Mouse (Mus musculus) urinary bladder, postnatal 0 days (tissue): ENCODE measurements around the gene Acly. TPM values are rescaled to one million over a fixed set of nuclear protein-coding genes. Genes with fewer than 3 reads are reported as not detected.

Experiments
- microRNA-seq: library from miRNA; unstranded; fragments of <30 nt; microRNA quantifications from one replicate; pipeline ENCODE4, GENCODE M21; 2016
- polyA plus RNA-seq: library from polyadenylated mRNA; unstranded; fragments of >200 nt; fragmentation: Nextera tagmentation; extraction: Ambion mirVana; gene quantifications from 2 replicates; pipeline ENCODE4 v1.2.1, GENCODE M21; 2015

Acly gene
- 81.8 and 108 TPM in 2 replicates for polyA plus RNA-seq

DNA sequence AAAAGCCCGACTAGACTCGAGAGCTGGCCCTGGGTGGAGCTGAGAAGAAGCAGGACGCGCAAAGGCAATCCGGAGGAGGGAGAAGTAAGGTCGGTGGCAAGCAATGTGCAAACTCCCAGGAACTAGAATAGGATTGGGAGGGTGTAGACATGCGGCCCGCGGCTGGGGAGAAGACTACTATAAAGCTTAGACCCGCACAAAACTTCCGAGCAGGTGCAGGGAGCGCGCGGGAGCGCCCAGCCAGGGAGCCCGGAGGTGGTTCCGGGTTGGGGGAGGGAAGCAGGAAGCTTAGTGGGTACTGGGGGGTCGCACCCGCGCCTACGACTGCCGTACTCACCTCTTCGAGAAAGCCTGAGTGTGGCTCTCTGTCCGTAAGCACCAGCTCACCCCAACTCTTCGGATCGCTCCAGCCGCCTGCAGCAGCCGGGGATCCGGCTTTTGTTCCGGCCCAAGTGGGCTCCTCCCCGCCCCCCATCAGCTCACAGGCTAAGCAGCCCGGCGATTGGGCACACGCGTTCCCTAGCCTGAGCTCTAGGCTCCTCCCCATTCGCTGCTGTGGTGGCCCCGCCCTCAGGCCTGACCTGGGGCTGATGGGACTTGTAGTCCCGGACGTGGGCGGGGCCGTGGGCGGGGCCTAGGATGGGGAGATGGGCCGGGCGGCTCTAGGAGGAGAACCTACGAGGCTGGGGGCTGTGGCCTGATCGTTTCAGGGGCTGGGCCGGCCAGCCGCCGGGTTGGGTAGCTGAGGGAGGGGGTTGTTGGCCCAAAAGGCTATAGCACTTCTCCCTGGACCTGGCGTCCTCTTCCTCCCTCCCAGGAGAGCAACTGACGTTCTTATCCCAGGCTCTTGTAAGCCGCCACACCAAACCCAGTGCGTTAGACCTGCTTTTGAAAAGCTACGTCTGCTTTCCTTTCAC, at the start of gene Acly:
Gene Acly (minus strand): TSS at position 543 of the 917 bp plus-strand sequence.

DNA sequence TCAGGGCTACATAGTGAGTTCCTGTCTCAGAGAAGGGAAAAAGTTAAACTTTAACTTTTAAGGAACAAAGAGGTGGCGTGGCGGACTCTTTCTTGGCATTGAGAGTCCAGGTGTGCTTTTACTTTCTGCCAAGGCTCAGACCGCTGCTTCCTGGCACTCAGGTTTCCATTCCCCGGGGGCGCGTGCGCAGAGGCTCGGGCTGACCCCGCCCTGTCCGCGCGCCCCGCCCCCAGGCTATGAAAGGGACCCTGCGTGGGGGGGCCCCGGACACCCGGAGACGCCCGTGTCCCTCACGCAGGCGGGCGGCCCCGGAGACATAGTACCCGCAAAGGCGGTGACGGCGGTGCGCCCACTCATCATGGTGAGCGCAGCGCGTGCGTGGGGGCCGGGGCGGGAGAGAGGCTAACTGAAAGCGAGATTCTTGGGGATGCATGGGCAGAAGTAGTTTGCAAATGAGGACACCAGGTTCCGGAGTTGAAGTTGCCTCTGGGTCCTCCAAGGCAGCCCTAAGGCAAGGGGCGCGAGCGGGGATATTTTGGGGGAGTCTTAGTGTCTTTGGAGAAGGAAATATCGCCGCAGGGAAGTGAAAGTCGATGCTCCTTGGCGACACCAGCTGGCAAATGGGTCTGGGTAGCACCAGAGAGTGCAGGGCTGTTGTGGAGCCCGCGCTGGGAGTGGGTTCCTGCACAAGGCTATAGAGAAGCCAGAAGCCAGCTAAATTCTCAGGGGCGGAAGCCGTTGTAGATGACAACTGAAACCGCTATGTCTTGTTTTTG, 47.1 kb upstream of the Acly start, which contains the start of gene Cnp:
Gene Cnp (plus strand): TSS at position 197 of the 776 bp plus-strand sequence.

DNA sequence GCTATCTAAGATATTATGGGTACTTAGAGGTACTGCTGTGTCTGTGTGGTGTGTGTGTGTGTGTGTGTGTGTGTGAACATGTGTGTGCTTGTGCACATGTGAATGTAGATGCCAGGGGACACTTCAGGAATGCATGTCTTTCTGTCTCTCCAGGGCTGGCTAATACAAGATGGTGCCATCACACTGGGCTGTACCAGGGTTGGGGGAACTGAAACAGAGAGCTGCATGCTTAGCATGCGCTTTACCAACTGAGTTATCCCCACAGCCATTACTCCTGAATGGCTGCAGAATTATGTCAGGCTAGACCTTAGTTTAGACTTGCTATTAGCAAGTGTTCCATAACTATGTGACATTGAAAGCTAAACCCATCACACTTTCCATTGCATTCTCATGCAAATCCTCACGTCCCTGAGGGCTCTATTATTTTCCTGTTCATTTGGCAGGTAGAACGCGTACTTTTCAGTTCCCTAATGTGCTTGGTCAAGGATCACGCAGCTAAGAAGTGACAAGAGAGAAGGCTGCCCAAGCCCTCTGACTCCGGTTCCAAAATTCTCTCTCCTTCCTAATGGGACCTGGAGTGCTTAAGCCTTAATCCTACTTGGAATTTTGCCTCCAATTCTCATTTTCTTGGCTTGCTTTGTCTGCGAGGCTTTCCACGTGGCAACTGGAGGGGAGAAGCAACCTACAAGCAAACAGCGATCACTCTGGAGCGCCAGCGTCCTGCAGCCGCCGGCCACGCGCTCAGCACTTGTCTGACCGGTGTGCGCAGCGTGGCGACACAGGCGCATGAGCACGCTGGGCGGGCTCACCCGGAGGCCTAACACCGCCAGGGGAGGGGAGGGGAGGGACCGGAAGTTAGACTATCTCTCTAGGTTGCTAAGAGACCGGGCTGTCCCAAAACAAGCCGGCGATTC, 17.3 kb upstream of the Acly start, which contains the start of gene Ttc25:
Gene Ttc25 (plus strand): TSS at position 776 of the 914 bp plus-strand sequence.

DNA sequence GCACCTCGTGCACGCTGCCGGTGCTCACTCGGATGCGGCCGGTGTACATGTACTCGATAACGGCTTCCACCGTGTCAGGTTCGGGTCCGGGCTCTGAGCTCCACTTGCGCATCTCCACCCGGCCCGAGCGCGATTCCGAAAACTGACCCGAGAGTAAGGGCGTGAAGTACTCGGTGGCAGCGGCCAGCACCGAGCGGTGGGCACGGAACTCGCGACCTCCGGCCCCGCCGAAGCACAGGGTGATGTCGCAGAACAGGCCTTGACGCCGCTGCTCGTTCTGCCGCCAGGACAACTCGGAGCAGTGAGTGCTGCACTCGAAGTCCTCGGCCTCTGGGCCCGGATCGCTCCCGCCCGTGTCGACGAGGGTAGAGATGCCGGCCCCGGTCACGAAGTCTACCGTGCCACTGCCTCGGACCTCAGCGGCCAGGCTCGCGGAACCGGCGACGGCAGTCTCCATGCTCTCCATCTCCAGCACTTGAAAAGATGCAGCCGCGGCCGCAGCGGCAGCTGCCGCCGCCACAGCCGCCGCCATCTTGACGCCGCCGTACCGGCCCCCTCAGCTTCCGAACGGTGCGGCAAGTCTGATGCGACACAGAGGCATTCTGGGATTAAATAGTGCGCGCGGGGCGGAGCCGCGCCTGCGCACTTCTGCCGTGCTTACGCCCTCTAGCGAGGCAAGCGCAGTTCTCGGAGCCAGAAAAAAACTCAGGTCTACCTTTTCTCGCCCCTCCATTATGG, 55.4 kb downstream of the Acly start, which contains the start of gene Klhl11:
Gene Klhl11 (minus strand): TSS at position 545 of the 738 bp plus-strand sequence.

DNA sequence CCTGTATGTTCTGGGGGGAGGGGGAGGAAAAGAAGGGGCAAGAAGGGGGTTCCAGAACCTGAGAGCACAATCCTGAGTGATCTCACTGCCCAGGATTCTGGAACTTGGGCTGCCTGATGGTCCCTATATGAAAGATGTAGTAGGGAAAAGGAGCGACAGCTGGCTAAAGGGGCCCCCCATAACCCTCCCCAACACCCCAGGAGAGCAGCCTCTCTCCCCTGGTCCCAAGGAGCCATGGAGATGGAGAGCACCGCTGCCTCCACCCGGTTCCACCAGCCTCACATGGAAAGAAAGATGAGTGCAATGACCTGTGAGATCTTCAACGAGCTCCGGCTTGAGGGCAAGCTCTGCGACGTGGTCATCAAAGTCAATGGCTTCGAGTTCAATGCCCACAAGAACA, 86.0 kb downstream of the Acly start, which contains the start of the genes Nt5c3b and Klhl10:
Gene Nt5c3b (minus strand): TSS at position 12 of the 400 bp plus-strand sequence.
Gene Klhl10 (plus strand): TSS at position 121 of the 400 bp plus-strand sequence.

Small RNA genes lying within 50 kb of the gene (microRNA-seq; reads per million reads assigned to microRNA genes)
- not detected for gene Gm27374
- gene Mir7116 = not detected

Other genes with a start within 250 kb of the Acly start
- 1,889 and 2,012 TPM in 2 replicates for gene Eif1, start 208.1 kb downstream of the Acly start, polyA plus RNA-seq
- gene Gast, start 193.6 kb downstream of the Acly start, polyA plus RNA-seq = not detected in 2 replicates
- 1.4 and 2.0 TPM in 2 replicates for gene Hap1, start 171.9 kb downstream of the Acly start, polyA plus RNA-seq
- gene Jup, start 130.2 kb downstream of the Acly start, polyA plus RNA-seq = 114 and 129 TPM in 2 replicates
- gene P3h4, start 113.2 kb downstream of the Acly start, polyA plus RNA-seq = 77.6 and 84.4 TPM in 2 replicates
- gene Fkbp10, start 112.3 kb downstream of the Acly start, polyA plus RNA-seq = 148 and 172 TPM in 2 replicates
- 238 and 265 TPM in 2 replicates for gene Nt5c3b, start 86.2 kb downstream of the Acly start, polyA plus RNA-seq
- gene Klhl10, start 86.1 kb downstream of the Acly start, polyA plus RNA-seq = 0.63 and 0.71 TPM in 2 replicates
- 4.9 TPM in 2 replicates for gene Klhl11, start 55.3 kb downstream of the Acly start, polyA plus RNA-seq
- gene Ttc25, start 17.6 kb upstream of the Acly start, polyA plus RNA-seq = 0.18 and 0.28 TPM in 2 replicates
- gene Cnp, start 46.9 kb upstream of the Acly start, polyA plus RNA-seq = 62.8 and 69.7 TPM in 2 replicates
- 46.9 and 52.8 TPM in 2 replicates for gene Nkiras2, start 91.2 kb upstream of the Acly start, polyA plus RNA-seq
- 95.8 and 98.6 TPM in 2 replicates for gene Dnajc7, start 92.2 kb upstream of the Acly start, polyA plus RNA-seq
- 0.22 and 0.24 TPM in 2 replicates for gene Zfp385c, start 164.5 kb upstream of the Acly start, polyA plus RNA-seq
- 3.5 and 4.4 TPM in 2 replicates for gene Dhx58, start 176.3 kb upstream of the Acly start, polyA plus RNA-seq
- 18.9 and 19.5 TPM in 2 replicates for gene Kat2a, start 184.5 kb upstream of the Acly start, polyA plus RNA-seq
- gene Hspb9, start 185.8 kb upstream of the Acly start, polyA plus RNA-seq = 0.35 TPM in 1 of 2 replicates, not detected in the other
- 20.9 and 21.9 TPM in 2 replicates for gene Rab5c, start 210.2 kb upstream of the Acly start, polyA plus RNA-seq
- gene Kcnh4, start 231.9 kb upstream of the Acly start, polyA plus RNA-seq = not detected in 2 replicates
- not detected in 2 replicates for gene Hcrt, start 234.9 kb upstream of the Acly start, polyA plus RNA-seq
- 7.1 and 8.0 TPM in 2 replicates for gene Ghdc, start 243.0 kb upstream of the Acly start, polyA plus RNA-seq